Mouse (Mus musculus): ENCODE results near the gene Slc30a2. TPM values are rescaled to one million over a fixed set of nuclear protein-coding genes. Genes with fewer than 3 reads are reported as not detected.
A peak's percentile ranks its signal among the peaks of the same experiment; 100 is the strongest.
"Not testable (repeated sequence)": the region's sequence is repeated elsewhere in the genome, so short reads cannot be mapped to it uniquely, and the experiment has no call there.

Gene Slc30a2
- total RNA-seq, 2 experiments from 2014 or later: 0.12 to 0.69 TPM

DNA sequence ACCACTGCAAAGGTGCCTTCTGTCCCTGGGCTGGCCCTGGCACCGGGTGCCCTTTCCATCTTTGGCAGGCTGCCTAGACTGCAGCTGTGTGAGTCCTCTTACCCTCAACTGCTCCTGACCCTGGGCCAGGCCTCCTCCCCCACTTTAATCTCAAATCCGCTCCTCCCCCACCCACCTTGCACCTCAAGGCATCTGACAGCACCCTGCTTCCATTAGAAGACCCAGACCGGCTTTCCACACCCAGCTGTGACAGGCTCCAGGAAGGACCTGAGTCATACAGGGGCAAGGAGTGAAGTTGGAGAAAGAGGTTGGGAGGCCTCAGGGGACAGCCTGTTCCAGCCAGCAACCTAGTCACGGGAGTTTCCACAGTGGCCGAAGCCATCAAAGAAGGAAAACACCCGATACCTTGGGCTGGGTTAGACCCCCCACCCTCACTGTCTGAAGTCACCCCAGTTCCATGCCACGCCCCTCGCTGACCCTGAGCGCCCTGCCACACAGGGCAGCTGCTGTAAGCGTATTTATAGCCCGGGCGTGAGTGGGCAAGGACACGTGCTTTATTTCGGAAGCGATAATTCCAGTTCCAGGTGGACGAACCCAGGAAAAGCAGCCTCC is 13.0 kb downstream of the Slc30a2 start:
- intact Hi-C loops (cut with DNase I): loop anchor here (1.0 to 5.0 kb wide), 3 partner anchors 41 to 84 kb away; partner anchors contain the start of gene Trim63
- DNase-seq: peak; percentile 88 to 91

DNA sequence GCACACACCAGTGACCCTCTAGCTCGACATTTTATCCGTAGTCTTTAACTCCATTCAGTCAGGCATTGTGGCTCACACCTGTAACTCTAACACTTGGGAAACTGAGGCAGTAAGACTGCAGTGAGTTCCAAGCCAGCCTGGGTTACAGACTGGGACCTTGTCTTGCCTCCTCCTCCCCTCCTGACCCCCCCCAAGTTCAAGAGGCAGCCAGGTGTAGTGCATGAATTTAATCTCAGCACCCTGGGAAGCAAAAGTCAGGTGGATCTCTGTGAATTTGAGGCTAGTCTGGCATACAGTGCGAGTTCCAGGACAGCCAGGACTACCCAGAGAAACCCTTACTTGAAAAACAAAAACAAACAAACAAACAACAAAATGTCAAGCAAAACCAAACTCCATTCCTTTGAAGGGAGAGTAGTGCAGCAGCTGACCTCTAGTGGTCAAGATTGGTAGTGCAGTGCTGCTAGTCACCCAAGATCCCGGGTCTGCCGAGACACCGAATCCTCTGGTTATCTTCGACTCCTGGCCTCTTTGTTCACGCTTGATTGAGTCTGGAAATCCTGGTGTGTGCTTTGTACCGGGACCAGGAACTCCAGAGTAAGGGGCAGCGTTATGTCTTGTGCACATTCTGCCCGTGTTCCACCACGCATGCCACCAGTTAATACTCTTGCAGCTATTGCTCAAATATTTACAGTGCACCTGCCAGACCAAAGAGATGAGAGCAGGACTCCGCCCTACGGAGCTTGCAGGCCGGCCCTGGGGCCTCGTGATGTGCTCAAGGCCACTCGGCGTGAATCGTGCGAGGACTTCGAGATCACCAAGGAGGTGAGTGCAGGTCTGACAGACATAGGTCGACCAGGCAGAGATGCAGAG is 13.8 kb downstream of the Slc30a2 start:
- DNase-seq: peak; percentile 79 to 88
- intact Hi-C loops (cut with DNase I): loop anchor here (1.0 to 5.0 kb wide), 3 partner anchors 42 to 85 kb away; partner anchors contain the start of gene Trim63

GRCm38 (mm10) chr4:134357461-134357771 is 14.4 kb downstream of the Slc30a2 start:
- no peak for DNase-seq
- intact Hi-C loops (cut with DNase I): loop anchor here (2.0 to 5.0 kb wide), 2 partner anchors 43 to 85 kb away; partner anchors contain the start of gene Trim63

DNA sequence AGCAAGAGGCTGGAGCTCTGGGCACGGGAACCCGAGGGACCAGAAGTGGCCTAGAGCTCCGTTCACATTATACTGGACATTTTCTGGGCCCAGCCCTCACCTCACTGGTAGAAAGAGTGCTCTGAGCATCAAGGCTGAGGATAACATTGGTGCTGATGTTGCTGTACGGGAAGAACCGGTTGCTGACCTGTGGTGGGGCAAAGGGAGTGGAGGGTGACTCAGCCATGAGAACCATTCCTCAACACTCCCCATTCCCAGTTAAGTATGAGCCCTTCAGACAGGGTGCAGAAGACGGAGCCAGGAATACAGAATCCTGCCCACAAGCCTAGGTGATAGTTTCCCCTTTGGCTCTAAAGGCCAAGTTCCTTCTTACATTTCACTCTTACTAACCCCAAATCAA is 16.7 kb downstream of the Slc30a2 start:
- no peak for DNase-seq
- intact Hi-C loops (cut with DNase I): loop anchor here (5.0 kb wide), 1 partner anchor 87 kb away; no protein-coding TSS in a partner anchor

GRCm38 (mm10) chr4:134361215-134361614 is 18.2 kb downstream of the Slc30a2 start:
- no peak for DNase-seq

GRCm38 (mm10) chr4:134362124-134362523 is 19.1 kb downstream of the Slc30a2 start:
- peak; percentile 67 to 69 for DNase-seq
- intact Hi-C loops (cut with DNase I): no loop called here

More at GRCm38 (mm10) chr4:134361215-134361614, 18.2 kb downstream of the Slc30a2 start:
- intact Hi-C loops (cut with DNase I): no loop called here

DNA sequence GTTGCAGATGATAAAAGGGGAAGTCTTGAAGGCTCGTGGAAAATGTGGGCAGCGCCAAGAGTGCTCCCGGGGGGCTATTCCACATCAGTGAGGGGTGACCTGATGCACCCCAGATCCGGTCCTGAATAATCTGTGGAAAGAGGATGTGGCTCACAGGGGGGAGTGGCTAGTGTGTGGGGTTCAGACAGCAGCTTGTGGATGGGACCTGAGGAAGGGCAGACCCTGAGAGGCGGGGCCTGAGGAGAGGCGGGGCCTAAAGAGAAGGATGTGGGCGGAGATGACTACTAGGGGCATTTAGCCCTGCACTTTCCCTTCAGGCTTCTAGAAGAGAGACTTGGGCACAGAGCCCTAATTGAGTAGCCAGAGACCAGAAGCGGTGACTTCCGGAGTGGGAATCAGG is 19.6 kb downstream of the Slc30a2 start:
- intact Hi-C loops (cut with DNase I): no loop called here
- DNase-seq: peak in 1 of 2 experiments; percentile 49

GRCm38 (mm10) chr4:134365280-134365679 is 22.3 kb downstream of the Slc30a2 start:
- intact Hi-C loops (cut with DNase I): no loop called here

GRCm38 (mm10) chr4:134370649-134371221 is 27.8 kb downstream of the Slc30a2 start:
- no peak for DNase-seq
- intact Hi-C loops (cut with DNase I): loop anchor here (5.0 kb wide), 1 partner anchor 183 kb away; the partner anchor contains the start of gene Cep85

More at GRCm38 (mm10) chr4:134365280-134365679, 22.3 kb downstream of the Slc30a2 start:
- DNase-seq: no peak

- peak in 1 of 2 experiments; percentile 23 for DNase-seq
- intact Hi-C loops (cut with DNase I): loop anchor here (5.0 kb wide), 1 partner anchor 184 kb away; the partner anchor contains the start of gene Cep85
Observed at GRCm38 (mm10) chr4:134371316-134371855, 28.4 kb downstream of the Slc30a2 start.

- intact Hi-C loops (cut with DNase I): loop anchor here (5.0 kb wide), 1 partner anchor 185 kb away; the partner anchor contains the start of gene Cep85
- peak; percentile 83 to 87 for DNase-seq
Observed at GRCm38 (mm10) chr4:134372294-134372747, 29.3 kb downstream of the Slc30a2 start.

GRCm38 (mm10) chr4:134373295-134373694 is 30.3 kb downstream of the Slc30a2 start:
- DNase-seq: no peak
- intact Hi-C loops (cut with DNase I): loop anchor here (5.0 kb wide), 1 partner anchor 186 kb away; the partner anchor contains the start of gene Cep85

DNA sequence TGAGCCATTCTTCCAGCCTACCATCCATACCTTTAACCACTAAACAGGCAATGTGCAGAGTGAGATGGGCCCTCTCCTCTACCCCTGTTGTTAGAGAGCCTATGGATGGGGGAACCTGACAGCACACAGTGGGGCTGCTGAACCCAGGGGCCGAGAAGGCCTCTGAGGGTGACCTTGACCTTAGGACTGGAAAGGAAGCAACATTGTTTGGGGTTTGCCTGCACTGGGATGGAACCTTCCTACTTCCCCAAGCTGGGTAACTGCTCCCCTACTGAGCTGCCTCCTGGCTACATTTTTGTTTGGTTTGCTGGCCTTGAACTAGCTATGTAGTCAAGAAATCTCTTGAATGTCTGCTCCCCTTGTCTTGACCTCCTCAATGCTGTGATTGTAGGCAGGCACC is 31.3 kb downstream of the Slc30a2 start:
- intact Hi-C loops (cut with DNase I): loop anchor here (5.0 kb wide), 1 partner anchor 187 kb away; the partner anchor contains the start of gene Cep85
- DNase-seq: no peak

DNA sequence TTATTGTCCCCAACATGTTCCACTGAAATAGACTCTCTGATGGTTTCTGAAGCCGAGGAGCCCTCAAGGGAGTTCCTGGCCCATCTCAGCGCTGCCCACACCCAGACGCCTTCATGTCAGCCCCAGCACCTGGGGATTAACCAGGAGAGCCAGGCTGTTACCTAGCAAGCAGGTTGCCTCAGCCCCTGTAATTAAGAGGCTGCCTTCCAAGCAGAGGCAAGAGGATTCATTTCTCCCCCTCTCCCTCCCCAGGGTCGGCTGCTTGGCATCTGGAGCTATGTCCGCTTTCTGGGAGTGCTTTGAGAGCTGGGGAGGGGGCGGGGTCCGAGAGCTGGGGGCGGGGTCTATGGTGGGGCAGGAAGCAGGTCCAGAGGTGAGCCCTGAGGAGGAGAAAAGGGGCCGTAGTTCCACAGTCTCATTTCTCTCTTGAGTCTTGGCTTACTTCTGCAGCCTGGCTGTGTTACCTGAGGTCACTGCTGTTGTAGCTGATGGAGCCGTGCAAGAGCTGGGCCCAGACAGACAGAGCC is 35.2 kb downstream of the Slc30a2 start:
- DNase-seq: no peak
- intact Hi-C loops (cut with DNase I): no loop called here

DNA sequence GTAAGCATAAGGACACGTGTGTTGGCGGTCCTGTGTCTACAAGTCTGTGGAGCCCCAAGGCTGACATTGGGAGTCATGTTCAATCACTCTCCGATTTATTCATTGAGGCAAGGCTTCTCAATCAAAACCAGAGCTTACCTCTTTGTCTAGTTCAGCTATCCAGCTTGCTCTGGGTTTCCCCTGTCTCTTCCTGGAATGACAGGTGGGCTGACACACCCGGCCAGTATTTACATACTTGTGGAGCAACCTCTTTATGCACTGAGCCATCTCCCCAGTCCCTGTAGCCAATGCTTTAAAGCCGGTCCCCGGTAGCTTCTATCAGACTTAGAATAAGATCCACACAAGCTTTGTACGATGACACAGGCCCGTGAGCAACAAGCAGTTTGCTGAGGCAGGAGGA is 36.5 kb downstream of the Slc30a2 start:
- no peak for DNase-seq
- intact Hi-C loops (cut with DNase I): no loop called here

GRCm38 (mm10) chr4:134383750-134384149 is 40.8 kb downstream of the Slc30a2 start, which contains the start of gene Extl1:
Extl1 (minus strand) TSS chr4:134383850.
- intact Hi-C loops (cut with DNase I); DNase-seq: not testable (repeated sequence)

- intact Hi-C loops (cut with DNase I): loop anchor here (5.0 kb wide), 3 partner anchors 125 to 200 kb away; partner anchors contain the start of genes Cep85, Gm30191 and Zfp593
Observed at GRCm38 (mm10) chr4:134387268-134387667, 44.3 kb downstream of the Slc30a2 start.

GRCm38 (mm10) chr4:134388397-134388796 is 45.4 kb downstream of the Slc30a2 start:
- peak; percentile 71 to 85 for DNase-seq
- intact Hi-C loops (cut with DNase I): loop anchor here (5.0 kb wide), 3 partner anchors 126 to 201 kb away; partner anchors contain the start of genes Cep85, Gm30191 and Zfp593

More at GRCm38 (mm10) chr4:134387268-134387667, 44.3 kb downstream of the Slc30a2 start:
- DNase-seq: peak in 1 of 2 experiments; percentile 34

- DNase-seq: no peak
- intact Hi-C loops (cut with DNase I): no loop called here
Observed at GRCm38 (mm10) chr4:134391636-134392035, 48.7 kb downstream of the Slc30a2 start.

GRCm38 (mm10) chr4:134392595-134392994 is 49.6 kb downstream of the Slc30a2 start:
- peak; percentile 17 to 36 for DNase-seq
- intact Hi-C loops (cut with DNase I): no loop called here
